Comparison of ENCODE assay signal across 11 mouse cellular contexts in the genomic region with DNA sequence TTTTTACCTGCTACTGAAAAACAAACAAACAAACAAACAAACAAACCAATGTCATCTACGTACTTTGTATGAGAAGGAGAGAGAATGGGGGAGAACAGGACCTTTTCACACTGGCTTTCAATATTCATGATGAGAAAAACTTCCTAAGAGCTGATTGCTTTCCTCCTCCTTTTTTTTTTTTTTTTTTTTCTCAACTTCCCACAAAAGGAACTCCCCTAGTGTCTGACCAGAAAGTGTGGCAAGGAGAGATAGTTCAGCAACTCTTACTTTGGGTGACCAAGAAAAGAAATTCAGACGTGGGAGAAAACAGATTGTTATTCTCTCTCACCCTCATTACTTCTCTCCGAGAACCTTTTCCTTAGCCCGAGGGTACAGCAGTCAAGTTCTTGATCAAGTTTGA. TPM values are rescaled to one million over a fixed set of nuclear protein-coding genes. Genes with fewer than 3 reads are reported as not detected.
A peak's percentile ranks its signal among the peaks of the same experiment; 100 is the strongest.
DNase-seq lines count a peak whose midpoint lies in the region; ATAC-seq and TF ChIP-seq lines count a peak whose summit lies in the region.
"Had no signal": no experiment of that assay in that cellular context is flagged by ENCODE, and none has a peak within 500 bp of the region (broad histone marks: within the 10 kb centered on the region; RNA-seq: fewer than 3 reads in every experiment).

No protein-coding gene starts in this region.

- H3K27ac ChIP-seq in hindbrain, embryonic 14.5 days: no peak overlapping the region
- no peak overlapping the region for H3K27ac ChIP-seq in hindbrain, embryonic 16.5 days (ENCODE audit: low read depth, low read length)
- no peak overlapping the region for H3K27ac ChIP-seq in limb, embryonic 13.5 days
- no peak overlapping the region for H3K27ac ChIP-seq in midbrain, embryonic 13.5 days
- H3K27ac ChIP-seq: embryonic facial prominence, embryonic 15.5 days; hindbrain, embryonic 12.5 days had no signal

- no peak for TF ChIP-seq CTCF in lung, adult 2 months (IDR thresholded peaks at IDR 0.05; ENCODE audit: insufficient read depth, low read length)

- no peak overlapping the region for H3K9ac ChIP-seq in hindbrain, embryonic 14.5 days
- H3K9ac ChIP-seq in hindbrain, embryonic 16.5 days (ENCODE audit: low read depth, low read length): no peak overlapping the region
- no peak overlapping the region for H3K9ac ChIP-seq in limb, embryonic 13.5 days
- H3K9ac ChIP-seq in midbrain, embryonic 13.5 days (replicated peaks): no peak overlapping the region
- H3K9ac ChIP-seq: embryonic facial prominence, embryonic 15.5 days; hindbrain, embryonic 12.5 days had no signal

- peaks cover 11% of the 10 kb centered on the region for H3K27me3 ChIP-seq in hindbrain, embryonic 14.5 days (ENCODE audit: control insufficient read depth, insufficient read depth, low read length)
- 0 out of 2 replicates have a peak, but pooled peaks cover 2% of the 10 kb centered on the region for H3K27me3 ChIP-seq in hindbrain, embryonic 16.5 days (replicated peaks; ENCODE audit: control insufficient read depth, insufficient read depth, low read length)
- no peaks in the 10 kb centered on the region for H3K27me3 ChIP-seq in limb, embryonic 13.5 days
- peaks cover 6% of the 10 kb centered on the region; the same call in 1 of the 2 replicates for H3K27me3 ChIP-seq in midbrain, embryonic 13.5 days
- H3K27me3 ChIP-seq: embryonic facial prominence, embryonic 15.5 days had no signal

- H3K4me1 ChIP-seq in hindbrain, embryonic 14.5 days (replicated peaks; ENCODE audit: control insufficient read depth, insufficient read depth, low read length): peaks cover 6% of the 10 kb centered on the region; the same call in 1 of the 2 replicates
- peaks cover 6% of the 10 kb centered on the region; the same call in 1 of the 2 replicates for H3K4me1 ChIP-seq in hindbrain, embryonic 16.5 days (ENCODE audit: control insufficient read depth, insufficient read depth, low read depth, low read length)
- no peaks in the 10 kb centered on the region for H3K4me1 ChIP-seq in lung, adult 2 months (ENCODE audit: control insufficient read depth, insufficient read depth, low read length)
- H3K4me1 ChIP-seq in limb, embryonic 13.5 days: peaks cover 21% of the 10 kb centered on the region
- peaks cover 7% of the 10 kb centered on the region; the same call in 1 of the 2 replicates for H3K4me1 ChIP-seq in midbrain, embryonic 13.5 days (replicated peaks)
- H3K4me1 ChIP-seq: hindbrain, embryonic 12.5 days had no signal

- no peak for ATAC-seq in hindbrain, embryonic 14.5 days (ENCODE audit: low FRiP score)
- ATAC-seq in hindbrain, embryonic 16.5 days: no peak
- no peak for ATAC-seq in limb, embryonic 13.5 days (ENCODE audit: low FRiP score, low read depth)
- no peak for ATAC-seq in midbrain, embryonic 13.5 days

- peaks cover 10% of the 10 kb centered on the region; the same call in 1 of the 2 replicates for H3K9me3 ChIP-seq in hindbrain, embryonic 14.5 days (ENCODE audit: control insufficient read depth, low read length)
- H3K9me3 ChIP-seq in hindbrain, embryonic 16.5 days (ENCODE audit: control insufficient read depth, low read length): no peaks in the 10 kb centered on the region
- H3K9me3 ChIP-seq in limb, embryonic 13.5 days: peaks cover 6% of the 10 kb centered on the region; the same call in 1 of the 2 replicates
- peaks cover 3% of the 10 kb centered on the region; the same call in 1 of the 2 replicates for H3K9me3 ChIP-seq in midbrain, embryonic 13.5 days
- H3K9me3 ChIP-seq: embryonic facial prominence, embryonic 15.5 days had no signal

- no peak overlapping the region; the same call in 1 of the 2 replicates for H3K4me3 ChIP-seq in hindbrain, embryonic 14.5 days (replicated peaks; ENCODE audit: low read length)
- H3K4me3 ChIP-seq in hindbrain, embryonic 16.5 days (ENCODE audit: low read length): no peak overlapping the region
- H3K4me3 ChIP-seq in lung, adult 2 months (replicated peaks; ENCODE audit: extremely low read depth, low read depth, low read length): peak overlapping the region; percentile 52
- no peak overlapping the region for H3K4me3 ChIP-seq in limb, embryonic 13.5 days
- H3K4me3 ChIP-seq in midbrain, embryonic 13.5 days (replicated peaks): no peak overlapping the region

- no peaks in the 10 kb centered on the region for H3K36me3 ChIP-seq in hindbrain, embryonic 14.5 days (replicated peaks; ENCODE audit: control insufficient read depth, insufficient read depth)
- H3K36me3 ChIP-seq in hindbrain, embryonic 16.5 days (ENCODE audit: control insufficient read depth, insufficient read depth, low read length): no peaks in the 10 kb centered on the region
- no peaks in the 10 kb centered on the region; the same call in 1 of the 2 replicates for H3K36me3 ChIP-seq in limb, embryonic 13.5 days
- H3K36me3 ChIP-seq in midbrain, embryonic 13.5 days: no peaks in the 10 kb centered on the region
- H3K36me3 ChIP-seq: embryonic facial prominence, embryonic 15.5 days; hindbrain, embryonic 12.5 days had no signal

- no peak for TF ChIP-seq POLR2A in lung, adult 2 months (IDR thresholded peaks at IDR 0.05; ENCODE audit: borderline replicate concordance, extremely low read depth, low read depth, low read length)

- no peak for DNase-seq in hindbrain, embryonic 14.5 days (ENCODE audit: low spot score)
- DNase-seq in lung, adult 2 months: no peak
- DNase-seq in lung, postnatal 36 days: no peak
- DNase-seq in cerebellum, postnatal 25 days: no peak
- DNase-seq in retina, embryonic 14.5 days (ENCODE audit: low spot score): no peak
- DNase-seq: cerebellum, adult 9-11 months had no signal

- 86% methylated on average over 4 of the region's 4 CpGs for WGBS in hindbrain, embryonic 14.5 days
- WGBS in hindbrain, embryonic 16.5 days: 84% methylated on average over 4 of the region's 4 CpGs
- WGBS in lung, adult 2 months: 34% methylated on average over 4 of the region's 4 CpGs
- WGBS in limb, embryonic 13.5 days: 70% methylated on average over 4 of the region's 4 CpGs
- whole genome bisulfite sequencing in midbrain, embryonic 13.5 days: 84% methylated on average over 4 of the region's 4 CpGs

- peak overlapping the region; percentile 20; the same call in 1 of the 2 replicates for H3K4me2 ChIP-seq in hindbrain, embryonic 14.5 days (replicated peaks)
- H3K4me2 ChIP-seq in hindbrain, embryonic 16.5 days (ENCODE audit: low read length): no peak overlapping the region
- H3K4me2 ChIP-seq in limb, embryonic 13.5 days (replicated peaks): peak overlapping the region; percentile 87
- H3K4me2 ChIP-seq in midbrain, embryonic 13.5 days (replicated peaks): 0 out of 2 replicates have a peak overlapping the region, but pooled peaks have one; percentile 13

RNA-seq across cellular contexts. Expression of a gene that starts 2.9 kb away (rescaled TPM):
- polyA plus RNA-seq in hindbrain, embryonic 14.5 days (2014; fragmentation: Nextera tagmentation; extraction: Ambion mirVana): 10.4 and 10.8 TPM in 2 replicates
- 17.7 TPM in 2 replicates for polyA plus RNA-seq in hindbrain, embryonic 16.5 days (2015; fragmentation: Nextera tagmentation; extraction: Ambion mirVana)
- 38.8 and 60.1 TPM in 2 replicates for polyA plus RNA-seq in lung, adult 2 months (2012; rRNA removed)
- 17.9 and 18.6 TPM in 2 replicates for polyA plus RNA-seq in limb, embryonic 13.5 days (2015; fragmentation: Nextera tagmentation; extraction: Ambion mirVana)
- polyA plus RNA-seq in midbrain, embryonic 13.5 days (2015; fragmentation: Nextera tagmentation; extraction: Ambion mirVana): 8.3 and 9.9 TPM in 2 replicates
